Mouse (Mus musculus) spleen, postnatal 10 days (tissue): ENCODE data around the gene Wt1.

ENCODE experiments used
- DNase-seq, 2 experiments: peaks; one replicate each; pipeline ENCODE4 v3.0.0; 2021 to 2022; ENCODE audit warnings: low spot score in 2 of 2

Gene Wt1

GRCm38 (mm10) chr2:105126691-105127530 lies 582 bp downstream of the Wt1 start:
- no peak for DNase-seq

GRCm38 (mm10) chr2:105127531-105128480 lies 1.5 kb downstream of the Wt1 start:
- DNase-seq, result no peak

- DNase-seq, result no peak
Observed at GRCm38 (mm10) chr2:105128564-105128963, 2.2 kb downstream of the Wt1 start.

GRCm38 (mm10) chr2:105130351-105131060 lies 4.2 kb downstream of the Wt1 start:
- DNase-seq, result no peak

GRCm38 (mm10) chr2:105131061-105131810 lies 4.9 kb downstream of the Wt1 start:
- no peak for DNase-seq

GRCm38 (mm10) chr2:105131811-105132100 lies 5.4 kb downstream of the Wt1 start:
- DNase-seq, result no peak

- DNase-seq, result no peak
Observed at GRCm38 (mm10) chr2:105132300-105132699, 6.0 kb downstream of the Wt1 start.

- DNase-seq, result no peak
Observed at GRCm38 (mm10) chr2:105132933-105133795, 6.8 kb downstream of the Wt1 start.

- DNase-seq, result no peak
Observed at GRCm38 (mm10) chr2:105134296-105134695, 8.0 kb downstream of the Wt1 start.

GRCm38 (mm10) chr2:105139471-105139870 lies 13.1 kb downstream of the Wt1 start:
- DNase-seq, result no peak

GRCm38 (mm10) chr2:105141371-105141770 lies 15.0 kb downstream of the Wt1 start:
- no peak for DNase-seq

GRCm38 (mm10) chr2:105143731-105144130 lies 17.4 kb downstream of the Wt1 start:
- DNase-seq, result no peak

- no peak for DNase-seq
Observed at GRCm38 (mm10) chr2:105151544-105151943, 25.2 kb downstream of the Wt1 start.

GRCm38 (mm10) chr2:105153046-105153445 lies 26.7 kb downstream of the Wt1 start:
- DNase-seq, result no peak

- DNase-seq, result no peak
Observed at GRCm38 (mm10) chr2:105160949-105161348, 34.6 kb downstream of the Wt1 start.

GRCm38 (mm10) chr2:105162763-105163162 lies 36.4 kb downstream of the Wt1 start:
- DNase-seq, result no peak

- DNase-seq, result no peak
Observed at GRCm38 (mm10) chr2:105168137-105168536, 41.8 kb downstream of the Wt1 start.

GRCm38 (mm10) chr2:105174254-105174653 lies 47.9 kb downstream of the Wt1 start:
- no peak for DNase-seq

GRCm38 (mm10) chr2:105178871-105179270 lies 52.5 kb downstream of the Wt1 start:
- DNase-seq, result no peak

GRCm38 (mm10) chr2:105182501-105182900 lies 56.2 kb downstream of the Wt1 start:
- DNase-seq, result no peak
